Mouse (Mus musculus): Measurements from ENCODE around the gene Triobp. TPM values are rescaled to one million over a fixed set of nuclear protein-coding genes. Genes with fewer than 3 reads are reported as not detected.

The Triobp gene
- polyA plus RNA-seq, 1 experiment from 2014 or later, result 35.4 TPM

- ATAC-seq (ENCODE audit: low read depth), result no peak
- Histone ChIP-seq H3K9ac (replicated peaks; ENCODE audit: low read depth, low read length) (no peak overlapping the region), H3K9me3 (ENCODE audit: control insufficient read depth, low read length) (no peaks in the 10 kb centered on the region), H3K36me3 (ENCODE audit: control insufficient read depth, insufficient read depth, low read length) (peaks cover 12% of the 10 kb centered on the region; the same call in 1 of the 2 replicates), H3K27me3 (ENCODE audit: control insufficient read depth, insufficient read depth, low read length) (no peaks in the 10 kb centered on the region), H3K4me2 (ENCODE audit: low read depth, low read length) (no peak overlapping the region), H3K4me1 (ENCODE audit: control insufficient read depth, insufficient read depth, low read length) (peaks cover 21% of the 10 kb centered on the region), H3K27ac (ENCODE audit: low read depth, low read length) (no peak overlapping the region), H3K4me3 (ENCODE audit: low read depth, low read length) (no peak overlapping the region)
- 82% methylated on average over 11 of the region's 11 CpGs for WGBS
These were observed 39.2 kb downstream of the Triobp start for GRCm38 (mm10) chr15:78986536-78987220.

GRCm38 (mm10) chr15:78988499-78988971 lies 41.0 kb downstream of the Triobp start:
- Histone ChIP-seq H3K27ac (ENCODE audit: low read depth, low read length) (no peak overlapping the region), H3K4me3 (ENCODE audit: low read depth, low read length) (no peak overlapping the region)

GRCm38 (mm10) chr15:78989152-78990092 lies 41.9 kb downstream of the Triobp start:
- Histone ChIP-seq H3K9me3 (ENCODE audit: control insufficient read depth, low read length) (no peaks in the 10 kb centered on the region), H3K9ac (replicated peaks; ENCODE audit: low read depth, low read length) (no peak overlapping the region), H3K36me3 (ENCODE audit: control insufficient read depth, insufficient read depth, low read length) (peaks cover 34% of the 10 kb centered on the region), H3K27me3 (ENCODE audit: control insufficient read depth, insufficient read depth, low read length) (no peaks in the 10 kb centered on the region), H3K4me3 (ENCODE audit: low read depth, low read length) (no peak overlapping the region), H3K4me1 (ENCODE audit: control insufficient read depth, insufficient read depth, low read length) (peaks cover 11% of the 10 kb centered on the region), H3K27ac (ENCODE audit: low read depth, low read length) (no peak overlapping the region), H3K4me2 (ENCODE audit: low read depth, low read length) (no peak overlapping the region)
- ATAC-seq (ENCODE audit: low read depth), result no peak
- 90% methylated on average over 14 of the region's 14 CpGs for WGBS

More at GRCm38 (mm10) chr15:78988499-78988971, 41.0 kb downstream of the Triobp start:
- peak; percentile 77 for ATAC-seq (ENCODE audit: low read depth)
- H3K27me3 ChIP-seq (ENCODE audit: control insufficient read depth, insufficient read depth, low read length), result no peaks in the 10 kb centered on the region
- H3K4me1 ChIP-seq (ENCODE audit: control insufficient read depth, insufficient read depth, low read length), result peaks cover 16% of the 10 kb centered on the region
- H3K9me3 ChIP-seq (ENCODE audit: control insufficient read depth, low read length), result no peaks in the 10 kb centered on the region
- H3K9ac ChIP-seq (replicated peaks; ENCODE audit: low read depth, low read length), result no peak overlapping the region
- no peak overlapping the region for H3K4me2 ChIP-seq (ENCODE audit: low read depth, low read length)
- WGBS, result 46% methylated on average over 14 of the region's 14 CpGs
- H3K36me3 ChIP-seq (ENCODE audit: control insufficient read depth, insufficient read depth, low read length), result peaks cover 25% of the 10 kb centered on the region

GRCm38 (mm10) chr15:78990093-78990463 lies 42.6 kb downstream of the Triobp start:
- H3K4me1 ChIP-seq (ENCODE audit: control insufficient read depth, insufficient read depth, low read length), result peaks cover 11% of the 10 kb centered on the region
- H3K9me3 ChIP-seq (ENCODE audit: control insufficient read depth, low read length), result no peaks in the 10 kb centered on the region
- H3K36me3 ChIP-seq (ENCODE audit: control insufficient read depth, insufficient read depth, low read length), result peaks cover 38% of the 10 kb centered on the region
- 96% methylated on average over 9 of the region's 9 CpGs for WGBS
- no peaks in the 10 kb centered on the region for H3K27me3 ChIP-seq (ENCODE audit: control insufficient read depth, insufficient read depth, low read length)
- H3K4me2 ChIP-seq (ENCODE audit: low read depth, low read length), result no peak overlapping the region
- no peak for ATAC-seq (ENCODE audit: low read depth)
- H3K4me3 ChIP-seq (ENCODE audit: low read depth, low read length), result no peak overlapping the region
- H3K27ac ChIP-seq (ENCODE audit: low read depth, low read length), result no peak overlapping the region
- H3K9ac ChIP-seq (replicated peaks; ENCODE audit: low read depth, low read length), result no peak overlapping the region

- Histone ChIP-seq H3K36me3 (ENCODE audit: control insufficient read depth, insufficient read depth, low read length) (peaks cover 40% of the 10 kb centered on the region), H3K27ac (ENCODE audit: low read depth, low read length) (no peak overlapping the region), H3K4me1 (ENCODE audit: control insufficient read depth, insufficient read depth, low read length) (peaks cover 11% of the 10 kb centered on the region), H3K9me3 (ENCODE audit: control insufficient read depth, low read length) (no peaks in the 10 kb centered on the region), H3K4me3 (ENCODE audit: low read depth, low read length) (no peak overlapping the region), H3K9ac (replicated peaks; ENCODE audit: low read depth, low read length) (no peak overlapping the region), H3K27me3 (ENCODE audit: control insufficient read depth, insufficient read depth, low read length) (no peaks in the 10 kb centered on the region), H3K4me2 (ENCODE audit: low read depth, low read length) (no peak overlapping the region)
- 97% methylated on average over 25 of the region's 25 CpGs for WGBS
- ATAC-seq (ENCODE audit: low read depth), result no peak
These were observed 43.5 kb downstream of the Triobp start for GRCm38 (mm10) chr15:78990970-78991525.

GRCm38 (mm10) chr15:78992235-78992634 lies 44.7 kb downstream of the Triobp start:
- Histone ChIP-seq H3K9me3 (ENCODE audit: control insufficient read depth, low read length) (no peaks in the 10 kb centered on the region), H3K36me3 (ENCODE audit: control insufficient read depth, insufficient read depth, low read length) (peaks cover 40% of the 10 kb centered on the region)

GRCm38 (mm10) chr15:78992925-78993324 lies 45.4 kb downstream of the Triobp start:
- Histone ChIP-seq H3K4me3 (ENCODE audit: low read depth, low read length) (no peak overlapping the region), H3K9ac (replicated peaks; ENCODE audit: low read depth, low read length) (no peak overlapping the region), H3K27me3 (ENCODE audit: control insufficient read depth, insufficient read depth, low read length) (no peaks in the 10 kb centered on the region), H3K36me3 (ENCODE audit: control insufficient read depth, insufficient read depth, low read length) (peaks cover 40% of the 10 kb centered on the region), H3K4me1 (ENCODE audit: control insufficient read depth, insufficient read depth, low read length) (peaks cover 6% of the 10 kb centered on the region), H3K9me3 (ENCODE audit: control insufficient read depth, low read length) (no peaks in the 10 kb centered on the region), H3K27ac (ENCODE audit: low read depth, low read length) (no peak overlapping the region), H3K4me2 (ENCODE audit: low read depth, low read length) (no peak overlapping the region)
- no peak for ATAC-seq (ENCODE audit: low read depth)
- 95% methylated on average over 24 of the region's 24 CpGs for WGBS

More at GRCm38 (mm10) chr15:78992235-78992634, 44.7 kb downstream of the Triobp start:
- Histone ChIP-seq H3K27me3 (ENCODE audit: control insufficient read depth, insufficient read depth, low read length) (no peaks in the 10 kb centered on the region), H3K4me3 (ENCODE audit: low read depth, low read length) (no peak overlapping the region), H3K4me2 (ENCODE audit: low read depth, low read length) (no peak overlapping the region), H3K27ac (ENCODE audit: low read depth, low read length) (no peak overlapping the region), H3K9ac (replicated peaks; ENCODE audit: low read depth, low read length) (no peak overlapping the region), H3K4me1 (ENCODE audit: control insufficient read depth, insufficient read depth, low read length) (peaks cover 11% of the 10 kb centered on the region)
- 92% methylated on average over 7 of the region's 7 CpGs for WGBS
- ATAC-seq (ENCODE audit: low read depth), result no peak

- H3K9me3 ChIP-seq (ENCODE audit: control insufficient read depth, low read length), result no peaks in the 10 kb centered on the region
- 93% methylated on average over 4 of the region's 4 CpGs for WGBS
- no peaks in the 10 kb centered on the region for H3K4me1 ChIP-seq (ENCODE audit: control insufficient read depth, insufficient read depth, low read length)
- H3K27ac ChIP-seq (ENCODE audit: low read depth, low read length), result no peak overlapping the region
- no peak overlapping the region for H3K4me2 ChIP-seq (ENCODE audit: low read depth, low read length)
- H3K27me3 ChIP-seq (ENCODE audit: control insufficient read depth, insufficient read depth, low read length), result no peaks in the 10 kb centered on the region
- peaks cover 34% of the 10 kb centered on the region for H3K36me3 ChIP-seq (ENCODE audit: control insufficient read depth, insufficient read depth, low read length)
- ATAC-seq (ENCODE audit: low read depth), result no peak
- H3K9ac ChIP-seq (replicated peaks; ENCODE audit: low read depth, low read length), result no peak overlapping the region
- H3K4me3 ChIP-seq (ENCODE audit: low read depth, low read length), result no peak overlapping the region
These were observed 48.4 kb downstream of the Triobp start for GRCm38 (mm10) chr15:78995916-78996315.

All from neural tube, embryonic 14.5 days (tissue).